Mouse (Mus musculus) hindbrain, embryonic 16.5 days (tissue): Measurements from ENCODE around the gene Tgds. TPM values are rescaled to one million over a fixed set of nuclear protein-coding genes. Genes with fewer than 3 reads are reported as not detected.
A peak's percentile ranks its signal among the peaks of the same experiment; 100 is the strongest.

Experiments used
- ATAC-seq: fragments of 200-750 bp; cut with Nextera tagmentation; 2 replicates; pipeline ENCODE4 v1.8.0; 2017; ENCODE audit warnings: moderate TSS enrichment, moderate library complexity
- H3K27ac ChIP-seq: fragments of 300-500 bp; sonication (generic); 2 replicates; pipeline ENCODE4 v1.5.1; 2014; ENCODE audit warnings: low read depth, mild to moderate bottlenecking, control low read depth, low read length, moderate library complexity
- H3K27me3 ChIP-seq: fragments of 300-500 bp; sonication (generic); replicated peaks from 2 replicates; pipeline ENCODE4 v1.6.1; 2014; ENCODE audit warnings: low read length; ENCODE audit not compliant: control insufficient read depth, insufficient read depth
- H3K36me3 ChIP-seq: fragments of 300-500 bp; sonication (generic); 2 replicates; pipeline ENCODE4 v1.6.1; 2014; ENCODE audit warnings: mild to moderate bottlenecking, low read length, moderate library complexity, mixed read lengths; ENCODE audit not compliant: control insufficient read depth, insufficient read depth
- H3K4me1 ChIP-seq: fragments of 300-500 bp; sonication (generic); 2 replicates; pipeline ENCODE4 v1.6.1; 2014; ENCODE audit warnings: low read depth, low read length; ENCODE audit not compliant: control insufficient read depth, insufficient read depth
- H3K4me2 ChIP-seq: fragments of 300-500 bp; sonication (generic); 2 replicates; pipeline ENCODE4 v1.6.1; 2014; ENCODE audit warnings: mild to moderate bottlenecking, low read length, control low read depth, moderate library complexity
- H3K4me3 ChIP-seq: fragments of 300-500 bp; sonication (generic); 2 replicates; pipeline ENCODE4 v1.5.1; 2014; ENCODE audit warnings: mild to moderate bottlenecking, low read length, control low read depth, moderate library complexity
- H3K9ac ChIP-seq: fragments of 300-500 bp; sonication (generic); 2 replicates; pipeline ENCODE4 v1.6.1; 2014; ENCODE audit warnings: low read depth, mild to moderate bottlenecking, control low read depth, low read length, moderate library complexity
- H3K9me3 ChIP-seq: fragments of 300-500 bp; sonication (generic); 2 replicates; pipeline ENCODE4 v1.6.1; 2014; ENCODE audit warnings: mild to moderate bottlenecking, low read length, moderate library complexity; ENCODE audit not compliant: control insufficient read depth
- WGBS: fragments of 180-500 bp; shearing (Covaris S2); extraction: QIAGEN DNeasy Blood & Tissue Kit; methylation state at CpG from one replicate; pipeline ENCODE4 v1.1.7; 2014; 5-methylcytosine and 5-hydroxymethylcytosine counted together
- polyA plus RNA-seq: library from polyadenylated mRNA; unstranded; fragments of >200 nt; fragmentation: Nextera tagmentation; extraction: Ambion mirVana; gene quantifications from 2 replicates; pipeline ENCODE4 v1.2.1, GENCODE M21; 2015

Tgds gene
- polyA plus RNA-seq, 1 experiment from 2014 or later, result 15.3 TPM

DNA sequence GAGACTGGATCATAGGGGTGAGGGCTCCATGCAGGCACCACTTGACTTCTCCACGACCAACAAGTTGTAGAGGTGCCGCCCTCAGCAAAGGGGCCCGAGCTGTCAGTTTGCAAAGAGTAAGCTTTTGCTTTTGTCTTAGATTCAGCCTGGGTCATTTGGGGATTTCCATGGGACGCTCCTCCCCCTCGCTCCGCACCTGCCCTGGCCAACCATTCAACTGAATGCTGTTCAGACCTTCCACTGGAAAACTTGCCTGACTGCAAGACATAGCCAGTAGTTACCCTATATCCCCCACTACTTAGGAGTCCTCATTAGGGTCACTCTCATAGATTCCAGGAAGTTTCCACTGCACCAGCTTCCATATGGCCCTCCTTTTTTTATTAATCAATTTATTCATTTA lies 48.7 kb downstream of the Tgds start:
- no peak overlapping the region for H3K27ac ChIP-seq
- H3K36me3 ChIP-seq, result no peaks in the 10 kb centered on the region
- H3K9me3 ChIP-seq, result no peaks in the 10 kb centered on the region
- H3K4me3 ChIP-seq, result no peak overlapping the region
- ATAC-seq, result no peak
- no peak overlapping the region for H3K9ac ChIP-seq
- 89% methylated on average over 6 of the region's 6 CpGs for WGBS
- H3K4me1 ChIP-seq, result no peaks in the 10 kb centered on the region
- no peak overlapping the region for H3K4me2 ChIP-seq
- H3K27me3 ChIP-seq, result no peaks in the 10 kb centered on the region

DNA sequence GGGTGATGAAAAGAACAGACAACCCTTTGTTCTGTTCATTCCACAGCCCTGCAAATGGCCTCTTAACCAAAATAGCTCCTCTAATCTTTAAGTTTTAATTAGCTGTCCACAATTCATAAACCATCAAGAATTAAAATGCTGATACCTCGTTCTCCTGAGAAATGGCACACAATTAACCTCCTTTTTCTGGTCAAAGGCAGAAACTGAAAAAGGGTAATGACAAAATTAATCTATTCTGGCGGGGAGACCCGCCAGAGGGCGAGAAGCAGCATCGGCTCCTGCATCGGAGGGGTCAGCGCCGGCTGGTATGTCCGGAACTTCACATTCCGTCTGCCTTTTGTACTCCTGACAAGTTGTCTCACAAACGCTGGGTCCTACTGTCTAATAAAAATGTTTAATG lies 51.9 kb downstream of the Tgds start:
- no peak; the same call in 1 of the 2 replicates for ATAC-seq
- no peaks in the 10 kb centered on the region for H3K36me3 ChIP-seq
- no peak overlapping the region for H3K27ac ChIP-seq
- peak overlapping the region; percentile 19; the same call in 1 of the 2 replicates for H3K4me2 ChIP-seq
- no peaks in the 10 kb centered on the region for H3K4me1 ChIP-seq
- 17% methylated on average over 11 of the region's 11 CpGs for WGBS
- no peak overlapping the region for H3K4me3 ChIP-seq
- no peak overlapping the region for H3K9ac ChIP-seq
- no peaks in the 10 kb centered on the region for H3K9me3 ChIP-seq
- H3K27me3 ChIP-seq, result no peaks in the 10 kb centered on the region

DNA sequence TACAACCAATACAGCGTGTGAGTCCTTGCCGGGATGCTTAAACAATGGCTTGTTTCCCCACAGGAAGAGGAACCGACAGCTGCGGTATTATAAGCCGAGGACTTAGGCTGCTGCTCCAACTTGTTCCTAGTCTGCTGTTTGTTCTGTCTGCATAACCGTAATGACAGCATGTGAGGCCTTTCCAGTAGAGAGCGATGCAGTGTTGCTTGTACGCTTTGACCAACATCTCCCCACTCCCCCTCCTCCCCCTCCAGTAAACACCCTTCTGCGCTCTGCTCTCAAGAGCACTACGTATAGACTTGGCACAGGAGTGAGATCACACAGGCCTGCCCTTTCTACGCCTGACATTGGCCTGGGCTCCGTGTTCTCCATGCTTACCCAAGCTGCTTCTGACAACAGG lies 62.5 kb downstream of the Tgds start:
- Histone ChIP-seq H3K9ac (no peak overlapping the region), H3K4me3 (no peak overlapping the region), H3K9me3 (no peaks in the 10 kb centered on the region), H3K27ac (no peak overlapping the region), H3K4me2 (no peak overlapping the region), H3K4me1 (no peaks in the 10 kb centered on the region), H3K36me3 (no peaks in the 10 kb centered on the region), H3K27me3 (no peaks in the 10 kb centered on the region)
- ATAC-seq, result 0 out of 2 replicates have a peak, but pooled peaks have one; percentile 45
- WGBS, result 72% methylated on average over 12 of the region's 12 CpGs

DNA sequence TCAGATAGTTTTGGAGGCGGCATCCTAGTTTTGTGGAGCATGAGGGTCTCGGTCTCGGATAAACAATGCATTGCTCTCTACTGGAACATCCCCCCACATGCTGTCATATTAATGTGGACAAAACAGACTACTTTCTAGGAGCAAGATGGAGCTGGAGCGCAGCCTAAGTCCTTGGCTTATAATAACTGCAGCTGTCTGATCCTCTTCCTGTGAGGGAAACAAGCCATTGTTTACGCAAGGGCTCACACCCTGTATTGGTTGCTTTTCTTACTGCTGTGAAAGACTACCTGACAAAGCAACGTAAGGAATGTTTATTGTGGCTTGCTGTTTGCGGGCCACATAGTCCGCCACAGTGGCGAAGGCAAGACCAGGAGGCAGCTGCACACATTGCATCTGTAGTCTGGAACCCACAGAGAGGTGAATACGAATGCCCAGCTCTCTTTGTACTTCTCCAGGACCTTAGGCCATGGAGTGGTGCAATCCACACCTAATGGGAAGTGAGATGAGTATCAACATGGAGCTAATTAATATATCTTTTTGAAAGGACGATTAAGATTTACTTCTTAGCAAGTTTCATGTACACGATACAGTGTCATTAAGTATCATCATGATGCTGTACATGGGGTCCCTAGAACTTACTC lies 63.0 kb downstream of the Tgds start:
- Histone ChIP-seq H3K4me1 (no peaks in the 10 kb centered on the region), H3K27me3 (no peaks in the 10 kb centered on the region), H3K4me2 (no peak overlapping the region), H3K27ac (no peak overlapping the region), H3K36me3 (no peaks in the 10 kb centered on the region), H3K9ac (no peak overlapping the region), H3K9me3 (no peaks in the 10 kb centered on the region), H3K4me3 (no peak overlapping the region)
- ATAC-seq, result no peak
- WGBS, result 83% methylated on average over 12 of the region's 12 CpGs

Other genes with a start within 250 kb of the Tgds start
- 0.57 and 0.70 TPM in 2 replicates for gene Dct, start 80.5 kb downstream of the Tgds start, polyA plus RNA-seq
- gene Gpr180, start 4.4 kb upstream of the Tgds start, polyA plus RNA-seq, result 49.4 and 49.8 TPM in 2 replicates
- gene Sox21, start 104.3 kb upstream of the Tgds start, polyA plus RNA-seq, result 2.2 and 3.6 TPM in 2 replicates
- gene Gm9376, start 134.2 kb upstream of the Tgds start, polyA plus RNA-seq, result not detected in 2 replicates